Mouse (Mus musculus): ENCODE measurements at regions not wholly inside any gene's neighbourhood (a gene's known extent, or its start where the extent isn't known, plus 50 kb on each side); places are given as distances from the start of the nearest gene placed in this dataset.

- no peak for DNase-seq (ENCODE audit: low read depth, low spot score)
Measured at GRCm38 (mm10) chr9:43977773-43978172, 65.4 kb upstream of the Thy1 start.

DNA sequence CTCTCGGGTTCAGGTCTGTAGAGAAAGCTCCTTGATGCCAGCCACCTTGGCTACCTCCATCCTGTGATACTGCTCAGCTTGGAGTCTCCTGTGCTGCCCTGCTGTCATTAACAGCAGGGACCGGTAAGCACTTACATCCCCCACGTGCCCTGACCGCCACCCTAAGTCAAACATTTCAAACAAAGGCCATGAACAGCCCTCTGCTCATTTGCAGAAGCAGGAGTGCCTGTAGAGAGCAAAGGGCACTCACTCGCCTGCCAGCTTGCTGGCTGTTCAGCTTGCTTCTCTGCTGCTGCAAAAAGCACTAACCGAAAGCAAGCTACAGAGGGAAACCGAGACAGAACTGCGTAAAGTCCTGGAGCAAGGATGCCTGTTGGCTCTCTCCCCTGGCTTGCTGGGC is 61.8 kb upstream of the Thy1 start:
- DNase-seq (ENCODE audit: low read depth, low spot score): no peak

GRCm38 (mm10) chr9:43982359-43982889 is 60.8 kb upstream of the Thy1 start:
- DNase-seq (ENCODE audit: low read depth, low spot score): no peak

- no peak for DNase-seq (ENCODE audit: low read depth, low spot score)
Measured at GRCm38 (mm10) chr9:43983220-43983619, 60.0 kb upstream of the Thy1 start.

DNA sequence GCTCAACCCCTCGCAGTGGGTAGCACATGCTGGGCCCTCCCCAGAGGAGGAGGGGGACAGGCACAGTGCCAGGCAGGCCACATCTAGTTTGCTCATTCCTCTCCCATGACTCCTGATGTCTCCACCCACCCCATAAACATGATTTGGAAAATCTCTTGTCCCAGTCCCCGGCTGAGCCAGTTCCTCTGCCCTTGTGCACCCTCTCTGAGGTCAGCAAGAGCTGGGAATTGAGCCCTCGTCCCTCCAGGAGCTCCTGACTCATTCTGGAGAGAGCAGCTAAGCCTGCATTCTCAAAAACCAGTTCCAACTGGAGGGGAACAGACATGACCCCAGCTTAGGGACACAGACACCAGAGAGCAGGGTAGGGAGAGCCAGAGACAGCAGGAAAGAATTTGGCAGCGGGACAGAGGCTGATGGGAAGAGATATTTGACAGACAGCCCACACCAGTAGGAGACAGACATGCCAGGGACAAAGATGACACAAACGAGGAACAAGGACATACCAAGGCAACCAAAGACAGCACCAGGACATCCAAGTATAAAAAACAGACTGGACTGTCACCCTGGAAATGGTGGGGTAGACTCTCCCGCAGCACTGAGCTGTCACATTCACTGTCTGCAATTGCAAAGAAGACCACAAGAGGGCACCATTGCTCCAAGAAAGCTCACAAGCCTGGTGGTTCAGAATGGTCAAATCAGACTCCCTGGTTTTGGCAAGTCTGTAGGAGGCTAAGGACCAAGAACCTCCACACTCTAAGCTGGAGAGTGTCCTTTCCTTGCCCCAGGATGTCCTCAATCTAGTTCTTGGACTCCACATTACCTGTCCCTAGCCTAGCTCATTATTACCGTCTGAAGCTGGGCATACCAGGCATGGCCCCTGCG is 58.8 kb upstream of the Thy1 start:
- peak; percentile 81 for DNase-seq (ENCODE audit: low read depth, low spot score)

- no peak for DNase-seq (ENCODE audit: low read depth, low spot score)
Measured at GRCm38 (mm10) chr9:43987957-43988356, 55.2 kb upstream of the Thy1 start.

DNA sequence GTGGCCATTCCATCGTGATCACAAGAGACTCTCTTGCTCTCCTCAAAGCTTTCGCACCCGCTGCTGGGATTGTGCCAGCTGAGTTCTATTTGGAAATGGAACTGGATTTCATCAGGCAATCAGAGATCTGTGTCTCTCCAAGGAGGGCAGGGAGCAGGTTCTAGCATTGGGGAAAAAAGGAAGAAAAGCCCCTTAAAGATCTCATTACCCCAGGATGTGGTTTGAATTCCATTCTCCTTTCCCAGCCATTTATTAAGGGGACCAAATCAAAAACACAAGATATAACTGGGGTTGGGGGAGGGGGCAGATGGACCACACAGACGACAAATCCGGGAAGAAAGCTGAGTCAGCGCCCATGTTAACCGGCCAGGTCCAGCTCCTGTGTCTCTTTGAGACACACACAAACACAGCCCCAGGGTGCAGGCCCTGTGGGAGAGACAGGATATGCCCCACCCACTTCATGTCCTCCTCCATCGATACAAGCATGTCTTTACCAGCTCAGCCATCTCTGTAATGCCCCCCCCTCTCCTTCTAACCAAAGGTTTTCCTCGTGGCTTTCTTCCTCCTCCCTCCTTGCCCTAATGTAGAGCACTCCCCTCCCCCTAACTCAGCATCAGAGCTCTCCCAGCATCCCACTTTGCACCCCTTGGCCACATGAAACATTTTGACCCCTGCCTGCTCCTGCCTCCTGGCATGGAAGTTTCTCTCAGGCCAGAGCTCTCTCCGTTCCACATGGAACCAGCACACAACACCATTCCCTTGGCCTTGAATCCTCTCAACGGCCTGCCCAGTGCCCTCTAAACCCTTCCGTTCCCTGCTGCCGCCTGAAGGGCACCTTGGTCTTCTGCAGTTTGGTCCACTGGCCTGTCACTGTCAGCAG is 54.0 kb upstream of the Thy1 start:
- DNase-seq (ENCODE audit: low read depth, low spot score): peak; percentile 16

- DNase-seq (ENCODE audit: low read depth, low spot score): peak; percentile 47
Measured at GRCm38 (mm10) chr9:43990124-43990523, 53.1 kb upstream of the Thy1 start.

- DNase-seq (ENCODE audit: low read depth, low spot score): no peak
Measured at GRCm38 (mm10) chr9:43993221-43993976, 49.8 kb upstream of the Thy1 start.

Data from R1 (cell line).